Mouse (Mus musculus): Measurements from ENCODE around the gene Mpped1. TPM values are rescaled to one million over a fixed set of nuclear protein-coding genes. Genes with fewer than 3 reads are reported as not detected.

Gene Mpped1
- polyA plus RNA-seq (2014; fragmentation: Nextera tagmentation; extraction: Ambion mirVana) = 0.37 and 0.50 TPM in 2 replicates

DNA sequence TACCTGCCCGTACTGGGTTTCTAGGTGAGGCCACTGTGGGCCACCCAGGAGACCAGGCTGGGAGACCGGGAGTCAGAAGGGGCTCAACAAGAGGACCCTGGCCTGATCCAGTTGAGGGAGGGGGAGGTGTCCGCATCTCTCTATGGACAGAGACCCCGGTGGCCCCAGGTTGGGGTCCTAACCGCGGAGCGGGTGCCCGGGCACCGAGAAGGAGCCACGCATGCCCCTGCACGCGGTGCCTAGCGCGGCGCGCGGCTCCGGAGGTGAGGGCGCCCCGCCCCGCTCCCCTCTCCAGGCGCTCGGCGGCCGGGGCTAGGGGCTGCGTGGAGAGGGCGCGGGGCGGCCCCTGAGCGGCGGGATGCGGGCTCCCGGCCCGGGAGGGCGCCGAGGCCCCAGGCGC lies at the start of gene Mpped1:
Mpped1 (plus strand) TSS at position 81 of the 400 bp plus-strand sequence.
- Histone ChIP-seq H3K27ac (ENCODE audit: low read depth, low read length) (no peak within 1 kb of the TSS), H3K4me3 (ENCODE audit: low read length) (peak within 1 kb of the TSS; percentile 55), H3K27me3 (ENCODE audit: control insufficient read depth, insufficient read depth, low read length) (peaks cover 47% of the 10 kb centered on the region), H3K4me1 (ENCODE audit: control insufficient read depth, insufficient read depth, low read length) (no peaks in the 10 kb centered on the region), H3K9me3 (ENCODE audit: control insufficient read depth, low read length) (no peaks in the 10 kb centered on the region), H3K9ac (ENCODE audit: low read depth, low read length) (peak within 1 kb of the TSS; percentile 54), H3K36me3 (ENCODE audit: control insufficient read depth, insufficient read depth, low read length) (no peaks in the 10 kb centered on the region), H3K4me2 (replicated peaks; ENCODE audit: low read depth, low read length) (peak within 1 kb of the TSS; percentile 96)
- WGBS = 7% methylated on average over 15 of the region's 37 CpGs
- ATAC-seq (ENCODE audit: low FRiP score, low TSS enrichment) = 0 out of 2 replicates have a peak, but pooled peaks have one; percentile 12

DNA sequence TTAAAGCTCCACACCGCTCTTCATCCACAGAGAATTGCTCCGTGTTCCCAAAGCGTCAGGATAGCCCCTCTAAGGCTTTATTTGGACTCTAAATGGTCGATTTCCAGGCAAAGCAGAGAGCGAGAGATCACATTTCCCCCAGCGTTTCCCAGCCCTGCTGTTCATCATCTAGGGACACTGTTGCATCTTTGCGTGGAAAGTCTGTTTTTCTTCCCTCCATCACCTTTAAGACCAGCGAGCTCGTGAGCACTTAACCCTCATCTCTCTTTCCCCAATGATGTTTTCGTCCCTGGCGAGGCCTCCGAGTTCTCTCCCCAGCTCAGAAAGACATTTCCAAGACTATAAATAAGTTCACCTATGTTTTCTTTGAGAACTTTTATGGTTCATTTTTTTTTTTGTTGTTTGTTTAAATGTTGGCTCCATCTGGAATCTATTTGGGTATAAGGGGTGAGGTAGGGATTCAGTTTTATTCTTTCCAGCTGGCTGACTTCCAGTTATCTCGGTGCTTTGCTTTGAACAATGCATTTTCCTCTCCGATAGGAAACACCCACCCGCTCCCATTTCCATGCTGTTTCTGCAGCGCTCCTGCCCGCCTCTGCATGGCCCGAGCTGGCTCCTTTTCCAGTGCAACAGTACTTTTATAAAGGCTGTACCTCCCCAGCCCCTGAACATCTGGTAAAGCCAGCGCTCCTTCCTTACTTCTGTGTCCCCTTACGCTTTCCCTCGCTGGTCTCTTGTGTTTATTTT lies 38.4 kb upstream of the Mpped1 start:
- H3K36me3 ChIP-seq (ENCODE audit: control insufficient read depth, insufficient read depth, low read length) = no peaks in the 10 kb centered on the region
- peak overlapping the region; percentile 19; the same call in 1 of the 2 replicates for H3K4me2 ChIP-seq (replicated peaks; ENCODE audit: low read depth, low read length)
- no peak overlapping the region; the same call in 1 of the 2 replicates for H3K27ac ChIP-seq (ENCODE audit: low read depth, low read length)
- no peak overlapping the region for H3K4me3 ChIP-seq (ENCODE audit: low read length)
- no peaks in the 10 kb centered on the region for H3K27me3 ChIP-seq (ENCODE audit: control insufficient read depth, insufficient read depth, low read length)
- 10% methylated on average over 21 of the region's 21 CpGs for WGBS
- no peak overlapping the region for H3K9ac ChIP-seq (ENCODE audit: low read depth, low read length)
- H3K9me3 ChIP-seq (ENCODE audit: control insufficient read depth, low read length) = no peaks in the 10 kb centered on the region
- H3K4me1 ChIP-seq (ENCODE audit: control insufficient read depth, insufficient read depth, low read length) = peaks cover 15% of the 10 kb centered on the region
- 0 out of 2 replicates have a peak, but pooled peaks have one; percentile 49 for ATAC-seq (ENCODE audit: low FRiP score, low TSS enrichment)

DNA sequence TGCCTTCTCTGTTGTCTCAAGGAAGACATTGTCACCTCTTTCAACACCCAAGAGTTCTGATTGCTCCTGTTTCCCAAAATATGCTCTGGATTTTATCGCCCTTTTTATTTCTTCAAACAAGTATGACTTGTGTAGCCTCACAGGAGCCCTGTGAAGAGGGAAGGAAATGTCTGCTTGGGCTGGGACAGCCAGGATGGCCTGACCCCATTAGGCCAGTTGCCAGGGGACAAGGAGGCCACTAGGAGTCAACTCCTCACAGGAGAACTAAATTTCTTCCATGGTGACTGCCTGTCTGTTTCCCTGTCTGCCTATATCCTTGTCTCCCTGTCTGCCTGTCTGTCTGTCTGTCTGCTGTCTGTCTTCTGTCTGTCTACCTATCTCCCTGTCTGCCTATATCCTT lies 37.2 kb upstream of the Mpped1 start:
- no peaks in the 10 kb centered on the region for H3K9me3 ChIP-seq (ENCODE audit: control insufficient read depth, low read length)
- no peak overlapping the region for H3K9ac ChIP-seq (ENCODE audit: low read depth, low read length)
- H3K4me2 ChIP-seq (replicated peaks; ENCODE audit: low read depth, low read length) = no peak overlapping the region
- H3K4me1 ChIP-seq (ENCODE audit: control insufficient read depth, insufficient read depth, low read length) = peaks cover 20% of the 10 kb centered on the region
- 56% methylated on average over 1 of the region's 1 CpGs for WGBS
- no peak overlapping the region for H3K27ac ChIP-seq (ENCODE audit: low read depth, low read length)
- no peak for ATAC-seq (ENCODE audit: low FRiP score, low TSS enrichment)
- no peaks in the 10 kb centered on the region for H3K27me3 ChIP-seq (ENCODE audit: control insufficient read depth, insufficient read depth, low read length)
- no peaks in the 10 kb centered on the region for H3K36me3 ChIP-seq (ENCODE audit: control insufficient read depth, insufficient read depth, low read length)
- no peak overlapping the region for H3K4me3 ChIP-seq (ENCODE audit: low read length)

- Histone ChIP-seq H3K4me2 (replicated peaks; ENCODE audit: low read depth, low read length) (no peak overlapping the region), H3K9me3 (ENCODE audit: control insufficient read depth, low read length) (no peaks in the 10 kb centered on the region), H3K27ac (ENCODE audit: low read depth, low read length) (no peak overlapping the region), H3K36me3 (ENCODE audit: control insufficient read depth, insufficient read depth, low read length) (no peaks in the 10 kb centered on the region), H3K9ac (ENCODE audit: low read depth, low read length) (no peak overlapping the region), H3K4me3 (ENCODE audit: low read length) (no peak overlapping the region), H3K4me1 (ENCODE audit: control insufficient read depth, insufficient read depth, low read length) (peaks cover 12% of the 10 kb centered on the region), H3K27me3 (ENCODE audit: control insufficient read depth, insufficient read depth, low read length) (no peaks in the 10 kb centered on the region)
- no peak for ATAC-seq (ENCODE audit: low FRiP score, low TSS enrichment)
- 22% methylated on average over 16 of the region's 16 CpGs for WGBS
Measured at GRCm38 (mm10) chr15:83746311-83746710, 33.0 kb upstream of the Mpped1 start.

- no peak overlapping the region for H3K9ac ChIP-seq (ENCODE audit: low read depth, low read length)
- 83% methylated on average over 6 of the region's 6 CpGs for WGBS
- no peaks in the 10 kb centered on the region for H3K27me3 ChIP-seq (ENCODE audit: control insufficient read depth, insufficient read depth, low read length)
- no peaks in the 10 kb centered on the region for H3K36me3 ChIP-seq (ENCODE audit: control insufficient read depth, insufficient read depth, low read length)
- H3K4me1 ChIP-seq (ENCODE audit: control insufficient read depth, insufficient read depth, low read length) = 0 out of 2 replicates have a peak, but pooled peaks cover 4% of the 10 kb centered on the region
- H3K4me3 ChIP-seq (ENCODE audit: low read length) = no peak overlapping the region
- ATAC-seq (ENCODE audit: low FRiP score, low TSS enrichment) = no peak
- H3K4me2 ChIP-seq (replicated peaks; ENCODE audit: low read depth, low read length) = no peak overlapping the region
- no peak overlapping the region for H3K27ac ChIP-seq (ENCODE audit: low read depth, low read length)
- H3K9me3 ChIP-seq (ENCODE audit: control insufficient read depth, low read length) = no peaks in the 10 kb centered on the region
Measured at GRCm38 (mm10) chr15:83748986-83749385, 30.3 kb upstream of the Mpped1 start.

GRCm38 (mm10) chr15:83749436-83749835 lies 29.8 kb upstream of the Mpped1 start:
- WGBS = 72% methylated on average over 9 of the region's 9 CpGs
- no peak for ATAC-seq (ENCODE audit: low FRiP score, low TSS enrichment)

DNA sequence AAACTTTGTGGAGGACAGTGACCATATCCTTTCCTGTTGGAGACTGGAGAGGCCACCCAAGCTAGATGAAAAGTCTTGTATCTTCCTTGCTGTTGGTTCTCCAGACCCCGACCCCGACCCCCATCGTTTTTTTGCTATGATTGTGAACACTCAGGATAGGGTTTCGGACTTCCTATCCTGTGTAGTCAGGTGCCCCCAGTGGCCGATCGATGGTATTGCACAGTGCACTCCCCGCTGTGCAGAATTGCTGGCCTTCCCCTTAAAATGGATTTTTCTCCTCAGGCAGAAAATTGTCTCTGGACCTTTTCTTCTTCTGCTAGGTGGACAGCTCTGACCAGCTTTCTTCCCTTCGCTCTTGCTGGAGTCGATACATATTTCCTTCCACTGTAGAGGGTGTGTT lies 22.5 kb upstream of the Mpped1 start:
- Histone ChIP-seq H3K36me3 (ENCODE audit: control insufficient read depth, insufficient read depth, low read length) (no peaks in the 10 kb centered on the region), H3K9ac (ENCODE audit: low read depth, low read length) (no peak overlapping the region), H3K4me2 (replicated peaks; ENCODE audit: low read depth, low read length) (no peak overlapping the region), H3K27ac (ENCODE audit: low read depth, low read length) (no peak overlapping the region), H3K9me3 (ENCODE audit: control insufficient read depth, low read length) (0 out of 2 replicates have a peak, but pooled peaks cover 3% of the 10 kb centered on the region), H3K4me3 (ENCODE audit: low read length) (no peak overlapping the region), H3K27me3 (ENCODE audit: control insufficient read depth, insufficient read depth, low read length) (no peaks in the 10 kb centered on the region), H3K4me1 (ENCODE audit: control insufficient read depth, insufficient read depth, low read length) (no peaks in the 10 kb centered on the region)
- 24% methylated on average over 9 of the region's 9 CpGs for WGBS
- no peak for ATAC-seq (ENCODE audit: low FRiP score, low TSS enrichment)

More at GRCm38 (mm10) chr15:83749436-83749835, 29.8 kb upstream of the Mpped1 start:
- Histone ChIP-seq H3K36me3 (ENCODE audit: control insufficient read depth, insufficient read depth, low read length) (no peaks in the 10 kb centered on the region), H3K4me2 (replicated peaks; ENCODE audit: low read depth, low read length) (no peak overlapping the region), H3K27ac (ENCODE audit: low read depth, low read length) (no peak overlapping the region), H3K4me1 (ENCODE audit: control insufficient read depth, insufficient read depth, low read length) (0 out of 2 replicates have a peak, but pooled peaks cover 4% of the 10 kb centered on the region), H3K9me3 (ENCODE audit: control insufficient read depth, low read length) (0 out of 2 replicates have a peak, but pooled peaks cover 1% of the 10 kb centered on the region), H3K9ac (ENCODE audit: low read depth, low read length) (no peak overlapping the region), H3K4me3 (ENCODE audit: low read length) (no peak overlapping the region), H3K27me3 (ENCODE audit: control insufficient read depth, insufficient read depth, low read length) (no peaks in the 10 kb centered on the region)

- H3K9me3 ChIP-seq (ENCODE audit: control insufficient read depth, low read length) = 0 out of 2 replicates have a peak, but pooled peaks cover 3% of the 10 kb centered on the region
- no peak overlapping the region for H3K4me2 ChIP-seq (replicated peaks; ENCODE audit: low read depth, low read length)
- no peaks in the 10 kb centered on the region for H3K4me1 ChIP-seq (ENCODE audit: control insufficient read depth, insufficient read depth, low read length)
- no peak overlapping the region for H3K9ac ChIP-seq (ENCODE audit: low read depth, low read length)
- no peak overlapping the region for H3K4me3 ChIP-seq (ENCODE audit: low read length)
- WGBS = 14% methylated on average over 4 of the region's 4 CpGs
- H3K27ac ChIP-seq (ENCODE audit: low read depth, low read length) = no peak overlapping the region
- no peak for ATAC-seq (ENCODE audit: low FRiP score, low TSS enrichment)
- H3K36me3 ChIP-seq (ENCODE audit: control insufficient read depth, insufficient read depth, low read length) = no peaks in the 10 kb centered on the region
- H3K27me3 ChIP-seq (ENCODE audit: control insufficient read depth, insufficient read depth, low read length) = no peaks in the 10 kb centered on the region
Measured at GRCm38 (mm10) chr15:83758958-83759357, 20.3 kb upstream of the Mpped1 start.

DNA sequence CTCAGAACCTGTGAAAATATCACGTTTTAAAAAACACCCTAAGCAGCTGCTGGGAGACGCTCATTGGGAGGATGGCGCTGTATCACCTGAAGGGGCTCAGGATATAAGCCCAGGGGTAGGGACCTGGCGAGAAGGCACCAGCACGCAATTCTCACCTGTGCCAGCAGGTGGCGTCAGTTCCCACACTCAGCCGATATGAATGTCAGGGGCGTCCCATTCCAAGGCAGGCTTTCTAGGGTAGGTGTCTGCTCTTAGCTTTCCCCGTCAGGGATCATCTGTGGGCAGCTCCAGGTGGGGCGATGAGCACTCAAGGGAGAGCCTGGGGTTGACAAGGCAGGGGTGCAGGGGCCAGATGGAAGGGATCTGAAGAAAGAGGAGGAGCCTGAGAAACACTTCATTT lies 18.6 kb upstream of the Mpped1 start:
- H3K4me2 ChIP-seq (replicated peaks; ENCODE audit: low read depth, low read length) = no peak overlapping the region
- no peaks in the 10 kb centered on the region for H3K4me1 ChIP-seq (ENCODE audit: control insufficient read depth, insufficient read depth, low read length)
- H3K27ac ChIP-seq (ENCODE audit: low read depth, low read length) = no peak overlapping the region
- H3K9ac ChIP-seq (ENCODE audit: low read depth, low read length) = no peak overlapping the region
- no peaks in the 10 kb centered on the region for H3K27me3 ChIP-seq (ENCODE audit: control insufficient read depth, insufficient read depth, low read length)
- no peaks in the 10 kb centered on the region for H3K9me3 ChIP-seq (ENCODE audit: control insufficient read depth, low read length)
- no peak overlapping the region for H3K4me3 ChIP-seq (ENCODE audit: low read length)
- no peak for ATAC-seq (ENCODE audit: low FRiP score, low TSS enrichment)
- 8% methylated on average over 10 of the region's 10 CpGs for WGBS
- H3K36me3 ChIP-seq (ENCODE audit: control insufficient read depth, insufficient read depth, low read length) = no peaks in the 10 kb centered on the region

Measured in kidney, embryonic 14.5 days (tissue).